Mouse (Mus musculus): ENCODE results near the gene Shisa5. TPM values are rescaled to one million over a fixed set of nuclear protein-coding genes. Genes with fewer than 3 reads are reported as not detected.

Shisa5 gene
- 139 and 214 TPM in 2 replicates for total RNA-seq (2023)

DNA sequence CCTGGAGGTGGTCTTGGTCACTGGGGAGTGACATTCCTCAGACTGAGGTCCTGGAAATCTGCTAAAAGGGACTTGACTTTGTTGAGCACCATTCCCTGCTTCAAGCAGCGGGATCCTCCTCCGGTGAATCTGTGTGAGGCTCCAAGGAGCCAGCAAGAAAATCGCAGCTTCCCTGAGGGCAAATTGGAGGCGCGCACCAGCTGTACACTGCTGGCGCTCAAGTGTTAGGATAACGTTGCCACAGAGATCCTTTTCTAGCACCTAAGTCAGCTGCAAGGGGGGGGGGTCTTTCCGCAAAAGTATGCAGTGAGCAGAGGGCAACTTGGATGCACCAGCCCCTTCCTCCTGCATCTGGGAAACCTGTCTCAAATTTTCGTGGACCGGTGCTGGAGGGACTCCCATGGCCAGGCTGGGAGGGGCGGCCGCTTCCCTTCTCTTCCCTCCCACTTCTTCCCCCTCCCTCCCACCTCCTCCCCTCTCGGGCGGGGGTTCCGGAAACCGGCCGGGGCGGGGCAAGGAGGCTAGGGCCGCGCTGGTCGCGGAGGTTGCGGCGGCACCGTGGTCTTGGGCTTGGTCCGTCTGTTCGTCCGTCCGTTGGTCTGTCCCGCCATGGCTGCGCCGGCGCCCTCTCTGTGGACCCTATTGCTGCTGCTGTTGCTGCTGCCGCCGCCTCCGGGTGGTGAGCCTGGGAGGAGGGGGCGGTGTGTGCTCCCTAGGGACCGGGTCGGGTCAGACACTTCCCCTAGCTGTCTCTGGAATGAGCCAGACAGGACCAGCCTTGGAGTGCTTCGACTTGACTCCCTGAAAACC is at the start of gene Shisa5:
Gene Shisa5 (plus strand): TSS at position 480 of the 810 bp plus-strand sequence.

DNA sequence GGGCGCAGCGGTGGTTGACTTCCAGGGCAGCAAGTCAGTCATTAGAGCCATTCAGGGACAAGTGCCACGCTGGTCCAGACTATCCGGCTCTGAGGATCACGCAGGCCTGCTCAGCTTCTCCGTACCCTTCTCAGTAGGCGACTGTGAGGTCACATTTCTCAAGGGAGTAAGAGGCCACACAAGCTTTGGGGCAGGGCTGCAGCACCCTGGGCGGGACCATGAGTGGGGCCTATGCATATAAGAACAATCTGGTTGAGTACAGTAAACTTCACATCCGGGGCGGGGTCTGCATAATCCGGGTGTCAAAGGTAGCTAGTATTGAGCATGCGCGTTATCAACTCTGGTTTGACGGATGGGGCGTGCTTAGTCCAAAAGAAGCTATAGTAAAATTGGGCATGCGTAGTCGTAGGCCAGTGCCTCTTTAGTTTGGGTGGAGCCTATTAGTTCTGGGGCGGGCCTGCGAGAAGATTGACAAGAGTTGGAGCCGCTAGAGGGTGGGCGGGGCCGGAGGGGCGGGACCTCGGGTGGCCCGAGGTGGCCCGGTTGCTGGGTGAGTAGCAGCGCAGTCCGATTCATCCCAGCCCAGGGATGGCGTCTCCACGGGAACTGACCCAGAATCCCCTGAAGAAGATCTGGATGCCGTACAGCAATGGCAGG is 46.8 kb upstream of the Shisa5 start, which contains the start of gene Pfkfb4:
Gene Pfkfb4 (plus strand): TSS at position 351 of the 657 bp plus-strand sequence.

DNA sequence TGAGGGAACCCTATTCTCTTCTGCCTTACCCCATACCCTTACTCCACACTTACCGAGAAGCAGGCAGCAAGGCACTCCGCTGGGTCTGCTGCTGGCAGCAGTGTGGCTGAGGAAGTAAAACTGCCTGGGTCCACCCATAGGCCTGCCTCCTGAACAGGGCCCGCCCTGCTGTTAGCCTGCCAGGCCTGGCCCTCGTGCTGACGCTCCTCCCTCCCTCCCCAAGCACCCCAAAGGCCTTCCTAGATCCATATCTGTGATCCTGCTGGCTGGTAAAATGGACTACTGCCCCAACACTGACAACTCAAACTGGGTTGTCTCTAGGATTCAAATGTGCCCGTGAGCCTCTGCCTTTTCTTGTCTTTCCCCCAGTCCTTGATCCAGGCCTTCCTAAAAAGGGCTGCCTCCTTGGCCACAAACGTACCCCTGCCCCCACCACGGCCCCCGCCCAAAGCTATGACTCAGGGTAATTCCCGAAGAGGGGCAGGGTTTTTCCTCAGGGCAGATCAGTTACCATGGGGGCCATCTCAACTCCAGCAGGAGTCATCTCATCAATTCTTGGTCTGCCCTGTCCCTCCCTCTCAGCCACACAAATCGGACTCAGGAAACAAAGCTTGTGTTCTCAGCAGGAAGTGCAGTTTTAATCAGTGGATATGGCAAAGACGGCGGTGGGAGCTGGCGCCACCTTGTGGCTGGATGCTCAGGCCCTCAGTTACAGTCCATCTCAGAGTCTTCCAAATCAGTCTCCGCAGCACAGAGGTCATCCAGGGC is 21.0 kb downstream of the Shisa5 start, which contains the start of gene Trex1:
Gene Trex1 (minus strand): TSS at position 599 of the 768 bp plus-strand sequence.

DNA sequence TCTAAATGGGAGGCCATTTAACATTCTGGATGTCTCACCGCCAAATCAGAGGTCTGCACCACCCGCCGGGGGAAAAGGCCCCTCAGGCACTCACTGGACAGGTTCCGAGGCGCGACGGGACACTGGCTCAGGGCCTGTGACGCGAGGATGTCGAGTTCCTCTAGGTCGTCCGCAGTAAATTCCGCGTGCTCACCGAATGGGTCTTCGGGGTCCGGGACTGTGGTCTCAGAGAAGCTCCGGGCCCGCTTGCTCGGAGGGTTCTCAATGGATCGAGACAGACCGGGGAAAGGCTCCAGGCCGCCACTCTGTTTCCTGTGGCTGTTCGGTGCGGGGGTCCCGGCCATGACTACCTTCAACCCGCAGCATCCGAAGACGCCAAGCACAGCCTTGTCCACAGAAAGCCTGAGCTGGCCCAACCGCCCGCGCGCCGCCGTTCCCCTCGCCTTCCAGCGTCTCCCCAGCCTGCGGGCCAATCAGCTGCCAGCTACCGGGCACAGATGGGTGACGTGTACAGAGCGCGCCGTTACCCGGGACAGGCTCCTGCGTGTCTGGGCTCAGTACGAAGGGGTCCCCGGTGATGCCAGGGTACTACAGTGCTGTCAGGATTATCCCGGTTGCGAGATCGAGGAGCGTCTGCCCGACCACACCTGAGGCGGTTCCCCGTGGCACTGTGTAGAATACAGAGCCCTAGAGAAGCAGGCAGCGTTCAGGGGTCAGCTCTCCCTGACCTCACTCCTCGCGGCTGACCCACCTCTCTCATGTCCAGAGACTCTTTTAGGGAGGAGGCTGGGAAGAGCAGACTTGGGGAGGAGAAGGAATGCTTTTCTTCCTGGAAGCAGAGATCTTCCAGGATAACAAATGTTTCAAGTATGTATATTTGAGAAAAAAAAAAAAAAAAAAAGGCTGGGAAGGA is 35.6 kb downstream of the Shisa5 start, which contains the start of gene Atrip:
Gene Atrip (minus strand): TSS at position 464 of the 913 bp plus-strand sequence.

DNA sequence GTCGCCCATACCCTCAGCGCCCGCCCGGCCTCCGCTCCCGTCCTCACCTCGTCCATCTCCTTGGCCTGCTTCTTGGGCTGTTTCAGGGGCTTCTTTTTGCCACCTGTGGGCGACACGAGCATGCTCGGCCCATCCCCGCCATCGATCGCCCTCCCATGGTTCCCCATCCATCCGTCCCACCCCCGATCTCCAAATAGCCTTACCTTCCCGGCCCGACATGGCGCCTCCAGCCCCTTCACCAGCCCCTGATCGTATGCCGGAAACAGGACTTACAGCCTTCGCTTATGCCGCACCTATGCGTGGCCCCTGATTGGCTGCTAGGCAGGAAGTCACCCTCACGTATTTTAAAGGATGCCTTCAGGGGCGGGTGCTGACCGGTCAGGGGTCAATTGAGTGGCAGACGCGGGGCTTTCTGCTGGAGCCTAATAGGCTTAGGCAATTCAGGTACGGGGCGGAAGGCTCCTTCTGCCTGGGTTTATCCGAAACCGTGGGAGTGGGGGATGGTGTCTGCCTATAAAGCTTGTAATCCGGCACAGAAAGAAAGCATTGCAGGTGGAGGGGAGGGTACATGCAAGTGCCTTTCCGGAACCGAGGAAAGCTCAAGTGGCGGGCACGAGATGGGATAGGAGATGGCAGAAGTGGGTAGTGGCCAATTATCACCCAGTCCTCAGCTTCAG is 43.9 kb downstream of the Shisa5 start, which contains the start of the genes Ccdc51 and Tma7:
Gene Ccdc51 (plus strand): TSS at position 370 of the 677 bp plus-strand sequence.
Gene Tma7 (minus strand): TSS at position 464 of the 677 bp plus-strand sequence.

DNA sequence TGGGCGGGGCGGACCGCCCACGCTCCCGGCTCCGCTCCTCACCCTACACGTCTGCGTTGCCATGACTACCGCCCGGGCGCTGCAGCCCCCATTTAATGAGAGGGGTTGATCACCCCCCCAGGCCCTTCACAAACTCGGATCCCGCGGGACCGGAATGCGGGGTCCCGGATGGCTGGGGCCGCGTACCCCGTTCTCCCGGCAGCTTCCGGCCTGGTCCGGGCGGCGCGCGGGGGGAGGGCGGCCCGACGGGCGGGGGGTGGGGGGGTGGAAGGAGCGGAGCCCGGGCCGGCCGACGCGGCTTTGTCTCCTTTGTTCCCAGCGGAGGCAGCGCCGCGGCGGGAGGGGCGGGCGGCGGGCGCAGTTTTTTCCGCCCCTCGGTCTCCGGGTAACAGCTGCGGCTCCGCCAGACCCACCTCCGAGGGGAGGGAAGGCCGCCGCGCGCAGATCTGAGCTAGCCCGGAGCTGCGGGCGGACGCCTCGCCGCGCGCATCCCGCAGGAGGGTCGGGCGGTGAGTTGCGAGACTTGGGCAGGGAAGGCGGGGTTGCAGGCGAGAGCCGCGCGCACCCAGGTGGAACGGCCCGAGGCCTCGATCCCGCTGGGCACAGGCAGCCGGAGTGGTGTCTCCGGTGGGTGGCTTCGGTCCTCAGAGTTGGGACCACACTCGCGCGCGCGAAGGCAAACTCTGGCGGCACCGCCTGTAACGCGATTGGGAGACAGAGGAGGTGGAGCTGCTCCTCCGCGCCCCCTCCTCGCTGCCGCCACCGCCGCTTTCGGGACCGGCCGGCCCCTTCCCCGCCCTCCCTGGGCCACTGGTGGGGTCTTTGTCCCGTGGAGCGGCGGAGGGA is 57.0 kb downstream of the Shisa5 start, which contains the start of gene Plxnb1:
Gene Plxnb1 (plus strand): TSS at position 253 of the 846 bp plus-strand sequence.

Other genes starting within 250 kb of the Shisa5 start
- gene Nckipsd, start 230.2 kb upstream of the Shisa5 start, total RNA-seq (2023) = 6.0 and 8.7 TPM in 2 replicates
- 78.0 and 149 TPM in 2 replicates for gene Celsr3, start 212.2 kb upstream of the Shisa5 start, total RNA-seq (2023)
- 8.0 and 8.1 TPM in 2 replicates for gene Slc26a6, start 185.3 kb upstream of the Shisa5 start, total RNA-seq (2023)
- gene Tmem89, start 123.9 kb upstream of the Shisa5 start, total RNA-seq (2023) = not detected in 2 replicates
- gene Uqcrc1, start 101.9 kb upstream of the Shisa5 start, total RNA-seq (2023) = 139 and 161 TPM in 2 replicates
- gene Col7a1, start 85.0 kb upstream of the Shisa5 start, total RNA-seq (2023) = 4.3 and 4.7 TPM in 2 replicates
- gene Ucn2, start 52.6 kb upstream of the Shisa5 start, total RNA-seq (2023) = not detected in 2 replicates
- 177 and 195 TPM in 2 replicates for gene Pfkfb4, start 46.8 kb upstream of the Shisa5 start, total RNA-seq (2023)
- 24.9 and 35.0 TPM in 2 replicates for gene Trex1, start 21.2 kb downstream of the Shisa5 start, total RNA-seq (2023)
- gene Atrip, start 35.6 kb downstream of the Shisa5 start, total RNA-seq (2023) = 11.8 and 17.5 TPM in 2 replicates
- 2.9 and 3.1 TPM in 2 replicates for gene Ccdc51, start 43.9 kb downstream of the Shisa5 start, total RNA-seq (2023)
- 194 and 223 TPM in 2 replicates for gene Tma7, start 44.0 kb downstream of the Shisa5 start, total RNA-seq (2023)
- gene Plxnb1, start 56.8 kb downstream of the Shisa5 start, total RNA-seq (2023) = 0.73 TPM in 1 of 2 replicates, not detected in the other
- gene Fbxw21, start 123.5 kb downstream of the Shisa5 start, total RNA-seq (2023) = not detected in 2 replicates
- not detected in 2 replicates for gene Fbxw13, start 157.4 kb downstream of the Shisa5 start, total RNA-seq (2023)
- gene Fbxw20, start 196.2 kb downstream of the Shisa5 start, total RNA-seq (2023) = not detected in 2 replicates
- not detected in 2 replicates for gene Fbxw14, start 249.1 kb downstream of the Shisa5 start, total RNA-seq (2023)

All from neutrophil, adult 65 days (primary cell).